Mouse (Mus musculus): ENCODE measurements around the gene Oip5. TPM values are rescaled to one million over a fixed set of nuclear protein-coding genes. Genes with fewer than 3 reads are reported as not detected.
"Not testable (repeated sequence)": the region's sequence is repeated elsewhere in the genome, so short reads cannot be mapped to it uniquely, and the experiment has no call there.

Gene Oip5
- polyA plus RNA-seq, 1 experiment from 2014 or later = 3.3 TPM

GRCm38 (mm10) chr2:119601575-119601974 is 16.7 kb downstream of the Oip5 start:
- peaks cover 93% of the 10 kb centered on the region for H3K79me2 ChIP-seq (ENCODE audit: inconsistent target)
- not testable (repeated sequence) for H3K4me3 ChIP-seq (ENCODE audit: inconsistent target); H3K27ac ChIP-seq
- peaks cover 44% of the 10 kb centered on the region for H3K36me3 ChIP-seq (ENCODE audit: inconsistent target)
- WGBS (ENCODE audit: missing documents) = 90% methylated on average over 3 of the region's 3 CpGs

GRCm38 (mm10) chr2:119601027-119601426 is 17.2 kb downstream of the Oip5 start:
- Histone ChIP-seq H3K36me3 (ENCODE audit: inconsistent target) (peaks cover 42% of the 10 kb centered on the region), H3K27ac (no peak overlapping the region), H3K79me2 (ENCODE audit: inconsistent target) (peaks cover 93% of the 10 kb centered on the region), H3K4me3 (ENCODE audit: inconsistent target) (no peak overlapping the region)
- WGBS (ENCODE audit: missing documents) = 89% methylated on average over 3 of the region's 4 CpGs

- Histone ChIP-seq H3K79me2 (ENCODE audit: inconsistent target) (peaks cover 76% of the 10 kb centered on the region), H3K4me3 (ENCODE audit: inconsistent target) (no peak overlapping the region), H3K36me3 (ENCODE audit: inconsistent target) (peaks cover 37% of the 10 kb centered on the region), H3K27ac (no peak overlapping the region)
- WGBS (ENCODE audit: missing documents) = 45% methylated on average over 8 of the region's 8 CpGs
Observed at GRCm38 (mm10) chr2:119596781-119597330, 21.4 kb downstream of the Oip5 start.

GRCm38 (mm10) chr2:119595308-119595707 is 23.0 kb downstream of the Oip5 start:
- 11% methylated on average over 4 of the region's 4 CpGs for WGBS (ENCODE audit: missing documents)
- Histone ChIP-seq H3K27ac (peak overlapping the region; percentile 65), H3K4me3 (ENCODE audit: inconsistent target) (peak overlapping the region; percentile 88), H3K79me2 (ENCODE audit: inconsistent target) (peaks cover 60% of the 10 kb centered on the region), H3K36me3 (ENCODE audit: inconsistent target) (peaks cover 28% of the 10 kb centered on the region)

- peak overlapping the region; percentile 65 for H3K27ac ChIP-seq
- peaks cover 51% of the 10 kb centered on the region for H3K79me2 ChIP-seq (ENCODE audit: inconsistent target)
- under 1% methylated on average over 53 of the region's 61 CpGs for WGBS (ENCODE audit: missing documents)
Observed at GRCm38 (mm10) chr2:119594113-119594981, 23.9 kb downstream of the Oip5 start.

GRCm38 (mm10) chr2:119593765-119594112 is 24.5 kb downstream of the Oip5 start:
- H3K4me3 ChIP-seq (ENCODE audit: inconsistent target) = peak overlapping the region; percentile 5; the same call in 1 of the 2 replicates
- peak overlapping the region; percentile 58 for H3K27ac ChIP-seq
- H3K79me2 ChIP-seq (ENCODE audit: inconsistent target) = peaks cover 45% of the 10 kb centered on the region
- WGBS (ENCODE audit: missing documents) = 18% methylated on average over 7 of the region's 7 CpGs
- peaks cover 16% of the 10 kb centered on the region for H3K36me3 ChIP-seq (ENCODE audit: inconsistent target)

More at GRCm38 (mm10) chr2:119594113-119594981, 23.9 kb downstream of the Oip5 start:
- peaks cover 18% of the 10 kb centered on the region for H3K36me3 ChIP-seq (ENCODE audit: inconsistent target)
- peak overlapping the region; percentile 88 for H3K4me3 ChIP-seq (ENCODE audit: inconsistent target)

- Histone ChIP-seq H3K36me3 (ENCODE audit: inconsistent target) (no peaks in the 10 kb centered on the region), H3K27ac (no peak overlapping the region), H3K4me3 (ENCODE audit: inconsistent target) (no peak overlapping the region), H3K79me2 (ENCODE audit: inconsistent target) (peaks cover 20% of the 10 kb centered on the region)
- 93% methylated on average over 3 of the region's 3 CpGs for WGBS (ENCODE audit: missing documents)
Observed at GRCm38 (mm10) chr2:119591247-119591646, 27.0 kb downstream of the Oip5 start.

- Histone ChIP-seq H3K79me2 (ENCODE audit: inconsistent target) (no peaks in the 10 kb centered on the region), H3K36me3 (ENCODE audit: inconsistent target) (no peaks in the 10 kb centered on the region; the same call in 1 of the 2 replicates), H3K4me3 (ENCODE audit: inconsistent target) (no peak overlapping the region), H3K27ac (no peak overlapping the region)
- 33% methylated on average over 4 of the region's 4 CpGs for WGBS (ENCODE audit: missing documents)
Observed at GRCm38 (mm10) chr2:119587383-119587782, 30.9 kb downstream of the Oip5 start.

GRCm38 (mm10) chr2:119584282-119584681 is 34.0 kb downstream of the Oip5 start:
- no peaks in the 10 kb centered on the region; the same call in 1 of the 2 replicates for H3K36me3 ChIP-seq (ENCODE audit: inconsistent target)
- H3K27ac ChIP-seq = no peak overlapping the region
- 72% methylated on average over 8 of the region's 8 CpGs for WGBS (ENCODE audit: missing documents)
- H3K79me2 ChIP-seq (ENCODE audit: inconsistent target) = no peaks in the 10 kb centered on the region
- H3K4me3 ChIP-seq (ENCODE audit: inconsistent target) = no peak overlapping the region

GRCm38 (mm10) chr2:119583439-119583838 is 34.8 kb downstream of the Oip5 start:
- Histone ChIP-seq H3K4me3 (ENCODE audit: inconsistent target) (no peak overlapping the region), H3K79me2 (ENCODE audit: inconsistent target) (no peaks in the 10 kb centered on the region), H3K27ac (no peak overlapping the region), H3K36me3 (ENCODE audit: inconsistent target) (no peaks in the 10 kb centered on the region; the same call in 1 of the 2 replicates)
- WGBS (ENCODE audit: missing documents) = 93% methylated on average over 2 of the region's 2 CpGs

GRCm38 (mm10) chr2:119581571-119581970 is 36.7 kb downstream of the Oip5 start:
- Histone ChIP-seq H3K4me3 (ENCODE audit: inconsistent target) (no peak overlapping the region), H3K36me3 (ENCODE audit: inconsistent target) (no peaks in the 10 kb centered on the region; the same call in 1 of the 2 replicates), H3K27ac (no peak overlapping the region), H3K79me2 (ENCODE audit: inconsistent target) (no peaks in the 10 kb centered on the region)
- 96% methylated on average over 3 of the region's 3 CpGs for WGBS (ENCODE audit: missing documents)

- no peaks in the 10 kb centered on the region for H3K79me2 ChIP-seq (ENCODE audit: inconsistent target)
- H3K4me3 ChIP-seq (ENCODE audit: inconsistent target) = no peak overlapping the region
- H3K27ac ChIP-seq = no peak overlapping the region
- 35% methylated on average over 1 of the region's 1 CpGs for WGBS (ENCODE audit: missing documents)
- no peaks in the 10 kb centered on the region; the same call in 1 of the 2 replicates for H3K36me3 ChIP-seq (ENCODE audit: inconsistent target)
Observed at GRCm38 (mm10) chr2:119572471-119572870, 45.8 kb downstream of the Oip5 start.

GRCm38 (mm10) chr2:119566182-119566855 is 52.0 kb downstream of the Oip5 start:
- no peak overlapping the region for H3K4me3 ChIP-seq (ENCODE audit: inconsistent target)
- 95% methylated on average over 7 of the region's 7 CpGs for WGBS (ENCODE audit: missing documents)
- H3K36me3 ChIP-seq (ENCODE audit: inconsistent target) = no peaks in the 10 kb centered on the region
- no peak overlapping the region for H3K27ac ChIP-seq
- H3K79me2 ChIP-seq (ENCODE audit: inconsistent target) = no peaks in the 10 kb centered on the region

GRCm38 (mm10) chr2:119565284-119565683 is 53.0 kb downstream of the Oip5 start:
- no peaks in the 10 kb centered on the region for H3K36me3 ChIP-seq (ENCODE audit: inconsistent target)
- H3K4me3 ChIP-seq (ENCODE audit: inconsistent target) = no peak overlapping the region
- no peaks in the 10 kb centered on the region for H3K79me2 ChIP-seq (ENCODE audit: inconsistent target)
- 93% methylated on average over 4 of the region's 4 CpGs for WGBS (ENCODE audit: missing documents)
- H3K27ac ChIP-seq = no peak overlapping the region

GRCm38 (mm10) chr2:119561794-119562193 is 56.5 kb downstream of the Oip5 start:
- Histone ChIP-seq H3K4me3 (ENCODE audit: inconsistent target) (no peak overlapping the region), H3K36me3 (ENCODE audit: inconsistent target) (no peaks in the 10 kb centered on the region), H3K79me2 (ENCODE audit: inconsistent target) (peaks cover 3% of the 10 kb centered on the region; the same call in 1 of the 2 replicates), H3K27ac (no peak overlapping the region)
- WGBS (ENCODE audit: missing documents) = 49% methylated on average over 3 of the region's 3 CpGs
